Mouse (Mus musculus): ENCODE measurements around the gene Myd88.
"Not testable (repeated sequence)": the region's sequence is repeated elsewhere in the genome, so short reads cannot be mapped to it uniquely, and the experiment has no call there.

Gene Myd88

DNA sequence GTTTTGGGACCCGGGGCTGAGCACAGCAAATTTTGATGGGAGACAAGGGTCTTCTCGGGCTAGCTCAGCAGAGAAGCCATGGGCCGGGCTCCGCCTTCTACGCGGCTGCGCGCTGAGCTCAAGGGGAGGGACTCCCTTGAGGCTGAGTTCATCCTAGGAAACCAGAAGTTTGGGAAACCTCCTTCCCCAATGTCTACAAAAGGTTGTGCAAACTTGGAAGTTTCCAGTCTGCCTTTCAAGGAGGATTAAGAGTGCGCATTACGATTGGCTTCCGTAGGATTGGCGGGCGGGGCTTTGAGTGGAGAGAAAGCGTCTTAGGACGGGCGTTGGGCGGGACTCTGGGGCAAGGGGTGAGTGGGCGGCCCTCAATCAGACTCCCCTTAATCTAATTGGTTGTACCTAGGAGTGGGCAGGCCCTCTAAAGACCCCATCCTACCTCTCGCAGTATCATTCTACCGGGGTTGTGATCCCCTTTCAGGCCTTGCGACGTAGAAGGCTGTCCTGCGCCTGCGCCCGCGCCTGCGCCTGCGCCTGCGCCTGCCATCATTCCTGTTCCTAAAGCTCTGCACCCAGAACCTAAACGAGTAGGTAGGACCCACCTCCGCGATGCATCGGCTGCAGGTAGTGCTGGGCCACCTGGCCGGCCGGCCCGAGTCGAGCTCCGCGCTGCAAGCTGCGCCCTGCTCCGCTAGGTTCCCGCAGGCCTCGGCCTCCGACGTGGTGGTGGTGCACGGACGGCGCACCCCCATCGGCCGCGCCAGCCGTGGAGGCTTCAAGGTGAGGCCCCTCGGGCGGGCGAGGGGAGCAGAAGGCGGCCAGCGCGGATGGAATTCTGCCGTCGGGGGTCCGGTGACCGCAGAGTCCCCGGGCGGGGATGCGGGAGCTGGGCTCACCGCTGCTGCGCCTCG, at the start of gene Myd88:
Gene Myd88 (minus strand): TSS at position 503 of the 908 bp plus-strand sequence.
- peak; percentile 91 for DNase-seq (ENCODE audit: low read depth, low spot score)

DNA sequence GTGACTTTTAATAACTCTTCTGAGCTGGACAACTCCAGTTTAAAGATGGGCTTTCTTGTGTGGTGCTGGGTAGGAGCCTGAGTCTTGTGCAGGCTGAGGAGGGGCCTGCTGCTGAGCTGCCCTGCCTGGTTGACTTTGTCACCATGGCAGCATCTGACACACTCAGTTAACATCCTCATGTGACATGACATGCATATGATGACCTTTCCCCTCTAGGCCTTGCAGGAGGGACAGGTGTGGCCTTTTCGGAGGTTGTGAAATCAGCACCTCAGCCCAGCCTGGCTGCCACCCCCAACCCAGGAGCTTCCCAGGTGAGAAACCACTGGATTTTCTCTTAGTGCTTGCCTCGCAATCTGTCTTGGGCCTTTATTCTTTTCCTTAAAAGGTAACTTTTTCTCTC, 49.0 kb upstream of the Myd88 start:
- no peak for DNase-seq (ENCODE audit: low read depth, low spot score)

GRCm38 (mm10) chr9:119388956-119389355, 47.7 kb upstream of the Myd88 start:
- peak; percentile 38 for DNase-seq (ENCODE audit: low read depth, low spot score)

GRCm38 (mm10) chr9:119382603-119383002, 41.4 kb upstream of the Myd88 start:
- DNase-seq (ENCODE audit: low read depth, low spot score), result no peak

GRCm38 (mm10) chr9:119378231-119378630, 37.0 kb upstream of the Myd88 start:
- no peak for DNase-seq (ENCODE audit: low read depth, low spot score)

DNA sequence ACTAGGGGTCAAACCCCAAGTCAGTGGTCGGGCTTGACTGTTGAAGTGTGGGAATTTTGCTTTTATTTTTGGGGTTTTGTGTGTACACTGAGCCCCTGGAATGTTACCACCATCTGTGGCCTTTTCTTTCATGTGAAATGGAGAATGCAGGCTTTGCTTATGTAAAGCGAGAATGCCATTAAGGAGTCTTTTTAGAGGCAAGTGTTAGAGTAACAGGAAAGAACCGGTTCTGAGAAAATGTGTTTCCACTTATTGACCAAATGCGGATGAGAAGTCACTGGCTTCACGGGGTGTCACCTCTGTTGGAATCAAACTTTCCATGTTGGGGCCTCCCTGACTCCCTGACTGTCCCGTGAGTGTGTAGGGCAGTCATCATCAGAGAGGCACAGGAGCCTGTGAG, 34.3 kb upstream of the Myd88 start:
- DNase-seq (ENCODE audit: low read depth, low spot score), result no peak

DNA sequence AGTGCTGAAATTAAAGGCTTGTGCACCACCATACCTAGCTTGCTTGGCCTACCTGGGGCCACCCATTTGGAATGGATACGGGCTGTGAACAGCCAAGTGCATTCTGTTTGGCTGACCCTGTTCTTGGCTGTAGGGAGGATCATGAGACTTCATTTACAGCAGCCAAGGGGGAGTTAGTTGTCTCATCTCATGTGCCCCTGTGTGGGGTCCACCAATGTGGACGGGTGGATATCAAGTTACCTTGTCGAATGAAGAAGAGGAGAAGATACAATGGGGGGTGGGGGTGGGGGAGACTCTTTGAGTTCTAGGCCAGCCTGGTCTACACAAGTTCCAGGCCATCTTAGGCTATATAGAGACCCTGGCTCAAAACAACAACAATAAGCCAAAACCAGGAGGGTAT, 33.8 kb upstream of the Myd88 start:
- no peak for DNase-seq (ENCODE audit: low read depth, low spot score)

DNA sequence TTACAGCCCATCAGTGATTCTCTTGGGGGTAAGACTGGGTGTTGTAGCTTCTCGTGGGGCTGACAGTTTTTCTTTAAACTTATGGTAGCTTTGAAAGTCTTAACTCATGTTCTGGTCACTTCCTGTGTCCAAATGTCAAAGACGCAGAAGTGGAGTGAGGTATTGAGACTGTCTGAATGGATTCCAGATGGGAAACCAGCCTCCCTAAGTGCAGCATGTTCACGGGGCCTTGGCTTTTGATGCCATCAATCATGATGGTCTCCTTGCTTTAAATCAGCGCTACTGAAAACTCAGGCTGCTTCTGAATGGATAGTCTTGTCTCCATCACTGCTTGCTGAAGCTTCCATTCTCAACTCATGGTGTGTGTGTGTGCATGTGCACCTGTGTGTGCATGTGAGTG, 30.0 kb upstream of the Myd88 start:
- no peak for DNase-seq (ENCODE audit: low read depth, low spot score)

GRCm38 (mm10) chr9:119370770-119371169, 29.6 kb upstream of the Myd88 start:
- not testable (repeated sequence) for DNase-seq (ENCODE audit: low read depth, low spot score)

GRCm38 (mm10) chr9:119368367-119368766, 27.2 kb upstream of the Myd88 start:
- no peak for DNase-seq (ENCODE audit: low read depth, low spot score)

- DNase-seq (ENCODE audit: low read depth, low spot score), result no peak
Observed at GRCm38 (mm10) chr9:119365284-119365683, 24.1 kb upstream of the Myd88 start, which contains the start of gene Slc22a14. TSS of gene Slc22a14 (minus strand) at chr9:119365553.

GRCm38 (mm10) chr9:119363229-119363628, 22.0 kb upstream of the Myd88 start:
- DNase-seq (ENCODE audit: low read depth, low spot score), result no peak

- no peak for DNase-seq (ENCODE audit: low read depth, low spot score)
Observed at GRCm38 (mm10) chr9:119361416-119361815, 20.2 kb upstream of the Myd88 start.

DNA sequence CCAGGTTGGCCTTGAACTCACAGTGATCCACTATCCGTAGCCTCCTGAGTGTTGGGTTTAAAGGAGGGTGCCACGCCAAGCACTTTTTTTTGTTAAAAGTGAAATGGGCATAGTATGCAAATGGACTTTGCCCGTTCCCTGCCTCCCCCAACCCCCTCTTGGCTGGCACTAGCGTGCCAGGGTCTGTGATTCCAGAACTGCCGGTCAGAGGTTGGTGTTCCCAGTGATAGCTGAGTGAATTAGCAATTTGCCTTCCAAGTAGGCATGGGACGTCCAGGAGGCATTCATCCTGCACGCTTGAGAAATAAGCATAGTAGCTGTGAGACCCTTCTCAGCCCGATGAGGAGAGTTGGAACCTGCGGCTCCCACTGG, 16.8 kb upstream of the Myd88 start:
- no peak for DNase-seq (ENCODE audit: low read depth, low spot score)

DNA sequence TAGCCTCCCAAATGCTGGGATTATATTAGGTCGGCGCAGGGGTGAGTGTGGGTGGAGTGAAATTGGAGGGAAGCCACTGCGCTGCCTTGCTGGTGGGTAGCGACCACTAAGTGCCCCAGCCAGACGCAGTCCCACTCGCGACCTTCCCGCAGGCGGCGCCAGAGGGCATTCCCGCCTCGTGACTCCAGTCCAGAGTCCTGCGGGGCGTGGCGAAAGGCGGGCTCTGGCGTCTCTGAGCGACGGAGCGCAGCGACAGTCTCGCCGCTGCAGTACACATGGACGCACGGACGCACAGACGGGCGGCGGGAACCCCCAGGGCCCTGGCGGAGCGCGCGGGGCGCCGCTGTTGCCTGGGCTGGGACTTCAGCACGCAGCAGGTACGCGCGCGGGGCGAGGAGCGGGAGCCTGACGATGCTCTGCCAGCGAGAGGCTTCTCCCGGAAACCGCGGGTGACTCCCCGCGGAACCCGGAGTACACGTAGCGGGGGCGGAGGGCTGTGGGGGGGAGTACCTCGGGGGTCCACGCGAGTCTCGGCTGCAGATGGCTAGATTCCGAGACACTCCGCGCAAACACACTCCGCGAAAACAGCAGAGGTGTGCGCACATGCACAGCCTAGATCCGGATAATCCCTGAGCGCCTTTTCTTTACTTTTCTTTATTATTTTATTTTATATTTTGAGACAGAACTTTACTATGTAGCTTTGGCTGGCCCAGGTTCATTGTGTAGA, 16.3 kb upstream of the Myd88 start, which contains the start of gene Xylb:
Gene Xylb (plus strand): TSS at position 51 of the 727 bp plus-strand sequence.
- DNase-seq (ENCODE audit: low read depth, low spot score), result peak; percentile 73

- DNase-seq (ENCODE audit: low read depth, low spot score), result no peak
Observed at GRCm38 (mm10) chr9:119355943-119356342, 14.7 kb upstream of the Myd88 start.

DNA sequence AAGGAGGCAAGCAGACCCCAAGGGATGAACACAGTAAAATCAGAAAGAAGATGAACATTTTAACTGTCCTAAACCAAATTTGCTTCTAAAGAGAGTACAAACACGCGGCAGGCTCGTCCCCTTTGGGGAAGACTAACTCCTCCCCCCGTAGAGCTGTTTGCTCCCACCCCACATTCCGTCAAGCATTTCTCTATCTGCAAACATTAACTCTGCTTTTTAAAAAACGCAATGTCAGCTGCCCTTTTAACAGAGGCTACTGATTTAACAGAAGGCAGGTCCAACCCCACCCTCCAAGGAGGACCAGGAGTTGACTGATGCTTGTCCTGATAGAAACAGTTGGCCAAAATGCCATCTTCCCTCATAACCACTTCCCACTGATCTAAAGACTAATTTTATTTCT, 12.7 kb upstream of the Myd88 start:
- no peak for DNase-seq (ENCODE audit: low read depth, low spot score)

DNA sequence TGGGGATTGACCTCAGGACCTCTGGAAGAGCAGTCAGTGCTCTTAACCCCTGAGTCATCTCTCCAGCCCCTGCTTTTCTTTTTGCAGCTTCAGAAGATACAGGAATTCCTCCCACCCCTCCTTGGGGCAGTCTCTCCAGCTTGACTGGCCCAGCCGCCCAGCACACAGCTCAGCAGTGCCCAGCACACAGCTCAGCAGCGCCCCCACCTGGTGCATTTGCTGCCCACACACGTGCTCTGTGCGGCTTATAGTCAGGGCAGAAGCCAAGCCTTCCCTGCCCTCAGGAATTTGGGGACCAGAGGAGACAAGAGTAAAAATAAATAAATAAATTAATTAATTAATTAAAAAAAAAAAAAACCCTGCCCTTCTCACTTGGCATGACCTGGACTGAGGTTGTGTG, 10.8 kb upstream of the Myd88 start:
- no peak for DNase-seq (ENCODE audit: low read depth, low spot score)

GRCm38 (mm10) chr9:119350947-119351705, 9.9 kb upstream of the Myd88 start:
- no peak for DNase-seq (ENCODE audit: low read depth, low spot score)

DNA sequence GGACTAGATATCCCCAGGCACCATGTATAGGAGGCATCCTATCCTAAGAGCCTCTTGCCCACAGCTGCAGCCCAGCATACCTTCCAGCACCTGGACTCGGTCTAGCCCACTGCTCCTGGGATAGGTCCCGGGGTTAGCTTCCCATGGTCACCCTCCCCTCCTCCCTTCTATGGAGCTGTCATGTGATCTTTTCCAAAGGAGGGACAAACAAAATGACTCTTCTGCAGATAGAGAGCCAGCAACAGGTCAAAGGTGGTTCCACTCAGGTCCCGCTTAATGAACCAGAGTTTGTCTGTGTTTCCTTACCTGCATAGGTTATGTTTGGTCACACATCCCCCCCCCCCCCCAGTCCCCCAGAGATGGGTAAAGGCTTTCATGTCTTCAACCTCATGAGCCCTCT, 9.3 kb upstream of the Myd88 start:
- no peak for DNase-seq (ENCODE audit: low read depth, low spot score)

DNA sequence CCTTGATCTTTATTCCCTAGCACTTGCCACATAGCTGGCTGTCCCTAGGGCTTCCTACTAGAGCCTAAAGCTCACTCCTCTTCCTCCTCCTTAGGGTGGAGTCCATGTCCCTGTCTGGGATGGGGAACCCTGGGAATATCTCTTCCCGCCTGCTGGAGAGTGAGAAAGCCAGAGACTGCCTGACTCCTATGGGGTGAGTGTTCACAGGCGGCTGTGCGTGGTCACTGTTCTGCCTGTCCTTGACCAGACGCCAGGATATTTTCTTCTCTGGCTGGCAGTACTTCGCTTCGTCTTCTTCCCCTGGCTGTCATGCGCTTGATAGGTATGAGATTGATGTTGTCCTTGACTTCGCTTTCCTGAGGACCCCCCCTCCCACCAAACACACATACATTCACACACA, 5.2 kb upstream of the Myd88 start:
- DNase-seq (ENCODE audit: low read depth, low spot score), result no peak

DNA sequence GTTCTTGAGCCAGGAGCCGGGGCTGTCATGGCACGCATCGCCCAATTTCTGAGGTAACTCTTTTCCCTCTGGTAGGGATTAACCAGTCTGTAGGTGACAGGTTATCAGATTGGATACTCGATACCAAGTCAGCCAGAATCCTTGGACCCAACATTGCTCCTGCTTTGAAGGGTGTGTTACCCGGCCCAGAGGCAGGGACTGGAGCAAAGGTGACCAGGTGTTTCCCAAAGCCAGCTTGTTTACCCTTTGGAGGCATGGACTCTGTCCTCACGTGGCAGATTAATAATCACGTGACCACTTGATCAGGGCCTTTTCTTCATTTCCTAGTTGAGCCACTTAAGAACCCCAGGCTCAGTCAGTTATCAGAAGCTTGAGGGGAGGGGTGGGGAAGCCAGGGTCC, 1.5 kb upstream of the Myd88 start:
- no peak for DNase-seq (ENCODE audit: low read depth, low spot score)
